In genomic region chr13:56167446-56168402, GRCm38 (mm10) we compare ENCODE assay signal across 8 mouse cellular contexts. TPM values are rescaled to one million over a fixed set of nuclear protein-coding genes. Genes with fewer than 3 reads are reported as not detected.
DNase-seq lines count a peak whose midpoint lies in the region; ATAC-seq and TF ChIP-seq lines count a peak whose summit lies in the region.

No protein-coding gene starts in this region.

- peaks cover 11% of the 10 kb centered on the region for H3K4me1 ChIP-seq in kidney, embryonic 16.5 days (ENCODE audit: insufficient read depth, low read length)
- H3K4me1 ChIP-seq in heart, embryonic 13.5 days, result peaks cover 31% of the 10 kb centered on the region
- H3K4me1 ChIP-seq in liver, embryonic 11.5 days (replicated peaks; ENCODE audit: control insufficient read depth, insufficient read depth, low read length), result peaks cover 3% of the 10 kb centered on the region
- H3K4me1 ChIP-seq in small intestine, adult 2 months (ENCODE audit: control insufficient read depth, insufficient read depth, insufficient read length, low read length), result no peaks in the 10 kb centered on the region; the same call in 1 of the 2 replicates

- TF ChIP-seq CTCF in small intestine, adult 2 months (IDR thresholded peaks at IDR 0.05; ENCODE audit: extremely low read depth, insufficient read length, insufficient replicate concordance, low read depth, low read length), result peak; percentile 40; the same call in 1 of the 2 replicates

- peaks cover 3% of the 10 kb centered on the region; the same call in 1 of the 2 replicates for H3K27me3 ChIP-seq in kidney, embryonic 16.5 days (ENCODE audit: insufficient read depth, low read length)
- peaks cover 11% of the 10 kb centered on the region; the same call in 1 of the 2 replicates for H3K27me3 ChIP-seq in heart, embryonic 13.5 days (replicated peaks)
- H3K27me3 ChIP-seq in liver, embryonic 11.5 days (replicated peaks; ENCODE audit: control insufficient read depth, insufficient read depth, low read length), result no peaks in the 10 kb centered on the region
- H3K27me3 ChIP-seq in small intestine, adult 2 months (ENCODE audit: control insufficient read depth, insufficient read depth, low read length), result no peaks in the 10 kb centered on the region

- H3K36me3 ChIP-seq in kidney, embryonic 16.5 days (ENCODE audit: insufficient read depth, low read length), result no peaks in the 10 kb centered on the region
- H3K36me3 ChIP-seq in heart, embryonic 13.5 days, result no peaks in the 10 kb centered on the region
- H3K36me3 ChIP-seq in liver, embryonic 11.5 days (ENCODE audit: control insufficient read depth, insufficient read depth, low read length), result no peaks in the 10 kb centered on the region
- H3K36me3 ChIP-seq in small intestine, adult 2 months (ENCODE audit: control insufficient read depth, insufficient read depth, low read length), result no peaks in the 10 kb centered on the region

- no peak overlapping the region for H3K9ac ChIP-seq in kidney, embryonic 16.5 days (replicated peaks; ENCODE audit: low read length)
- H3K9ac ChIP-seq in heart, embryonic 13.5 days, result no peak overlapping the region
- H3K9ac ChIP-seq in liver, embryonic 11.5 days (ENCODE audit: low read depth, low read length), result no peak overlapping the region

- H3K27ac ChIP-seq in kidney, embryonic 16.5 days (ENCODE audit: low read length), result no peak overlapping the region
- 0 out of 2 replicates have a peak overlapping the region, but pooled peaks have one; percentile 42 for H3K27ac ChIP-seq in heart, embryonic 13.5 days (replicated peaks)
- H3K27ac ChIP-seq in liver, embryonic 11.5 days (ENCODE audit: low read depth, low read length), result no peak overlapping the region
- H3K27ac ChIP-seq in small intestine, adult 2 months (ENCODE audit: insufficient read depth, low read depth, low read length), result no peak overlapping the region

- 22% methylated on average over 10 of the region's 14 CpGs for WGBS in kidney, embryonic 16.5 days
- WGBS in heart, embryonic 13.5 days, result 20% methylated on average over 13 of the region's 14 CpGs
- 32% methylated on average over 13 of the region's 14 CpGs for WGBS in liver, embryonic 11.5 days
- WGBS in small intestine, adult 2 months, result 39% methylated on average over 14 of the region's 14 CpGs

- peak; percentile 58; the same call in 1 of the 2 replicates for ATAC-seq in kidney, embryonic 16.5 days (ENCODE audit: low FRiP score, low TSS enrichment)
- ATAC-seq in heart, embryonic 13.5 days (ENCODE audit: extremely low read depth, insufficient number of reproducible peaks, low FRiP score, low TSS enrichment), result peak; percentile 27; the same call in 1 of the 2 replicates
- ATAC-seq in liver, embryonic 11.5 days (replicated peaks; ENCODE audit: low FRiP score), result no peak

- no peak for TF ChIP-seq POLR2A in small intestine, adult 2 months (IDR thresholded peaks at IDR 0.05; ENCODE audit: low read depth, low read length)

- DNase-seq in kidney, adult 18-20 months, result no peak
- DNase-seq in T-cell, adult 2 months (ENCODE audit: low spot score), result peak; percentile 26
- DNase-seq in liver, embryonic 11.5 days (ENCODE audit: low spot score), result peak; percentile 32
- DNase-seq in urinary bladder, postnatal 4 days (ENCODE audit: low spot score in 2 of 2), result no peak
- DNase-seq in layer of hippocampus, adult 11-12 months (ENCODE audit: low spot score), result no peak

- no peaks in the 10 kb centered on the region for H3K9me3 ChIP-seq in kidney, embryonic 16.5 days (ENCODE audit: low read length)
- no peaks in the 10 kb centered on the region for H3K9me3 ChIP-seq in heart, embryonic 13.5 days
- no peaks in the 10 kb centered on the region for H3K9me3 ChIP-seq in liver, embryonic 11.5 days (ENCODE audit: control insufficient read depth, low read length)

- H3K4me3 ChIP-seq in kidney, embryonic 16.5 days (ENCODE audit: low read length), result no peak overlapping the region
- no peak overlapping the region for H3K4me3 ChIP-seq in heart, embryonic 13.5 days
- H3K4me3 ChIP-seq in liver, embryonic 11.5 days (ENCODE audit: low read depth, low read length), result no peak overlapping the region
- no peak overlapping the region for H3K4me3 ChIP-seq in small intestine, adult 2 months (ENCODE audit: low read depth, low read length)

- H3K4me2 ChIP-seq in kidney, embryonic 16.5 days (replicated peaks; ENCODE audit: low read depth, low read length), result no peak overlapping the region
- peak overlapping the region; percentile 40 for H3K4me2 ChIP-seq in heart, embryonic 13.5 days
- H3K4me2 ChIP-seq in liver, embryonic 11.5 days, result no peak overlapping the region

RNA-seq across cellular contexts. Expression of gene Tifab, which starts 11.0 kb away (rescaled TPM):
- 1.5 and 2.4 TPM in 2 replicates for polyA plus RNA-seq in kidney, embryonic 16.5 days (2015; fragmentation: Nextera tagmentation; extraction: Ambion mirVana)
- 1.1 and 1.7 TPM in 2 replicates for polyA plus RNA-seq in heart, embryonic 13.5 days (2015; fragmentation: Nextera tagmentation; extraction: Ambion mirVana)
- 1.9 and 2.2 TPM in 2 replicates for polyA plus RNA-seq in liver, embryonic 11.5 days (2014; fragmentation: Nextera tagmentation; extraction: Ambion mirVana)
- 4.6 and 8.2 TPM in 2 replicates for polyA plus RNA-seq in small intestine, adult 2 months (2012; rRNA removed)

RNA-seq across cellular contexts. Expression of gene H2afy, which starts 31.6 kb away (rescaled TPM):
- 367 and 386 TPM in 2 replicates for polyA plus RNA-seq in kidney, embryonic 16.5 days (2015; fragmentation: Nextera tagmentation; extraction: Ambion mirVana)
- 112 and 124 TPM in 2 replicates for polyA plus RNA-seq in heart, embryonic 13.5 days (2015; fragmentation: Nextera tagmentation; extraction: Ambion mirVana)
- 230 and 233 TPM in 2 replicates for polyA plus RNA-seq in liver, embryonic 11.5 days (2014; fragmentation: Nextera tagmentation; extraction: Ambion mirVana)
- polyA plus RNA-seq in small intestine, adult 2 months (2012; rRNA removed), result 59.8 and 93.3 TPM in 2 replicates

Comparison
In these comparisons a context has a peak if more than half of its experiments do, and no peak if none do; other contexts are left out.
1. DNase-seq: peak in T-cell, adult 2 months (single experiment) and liver, embryonic 11.5 days (single experiment); none in kidney, adult 18-20 months (single experiment), urinary bladder, postnatal 4 days (0 of 2) and layer of hippocampus, adult 11-12 months (single experiment).